Mouse (Mus musculus) ovary, postnatal 36 days (tissue): Measurements from ENCODE around the gene Nrip3.

Experiments used
- DNase-seq: peaks from one replicate; pipeline ENCODE4 v3.0.0; 2022; ENCODE audit warnings: low spot score, mixed read lengths

Nrip3 gene

DNA sequence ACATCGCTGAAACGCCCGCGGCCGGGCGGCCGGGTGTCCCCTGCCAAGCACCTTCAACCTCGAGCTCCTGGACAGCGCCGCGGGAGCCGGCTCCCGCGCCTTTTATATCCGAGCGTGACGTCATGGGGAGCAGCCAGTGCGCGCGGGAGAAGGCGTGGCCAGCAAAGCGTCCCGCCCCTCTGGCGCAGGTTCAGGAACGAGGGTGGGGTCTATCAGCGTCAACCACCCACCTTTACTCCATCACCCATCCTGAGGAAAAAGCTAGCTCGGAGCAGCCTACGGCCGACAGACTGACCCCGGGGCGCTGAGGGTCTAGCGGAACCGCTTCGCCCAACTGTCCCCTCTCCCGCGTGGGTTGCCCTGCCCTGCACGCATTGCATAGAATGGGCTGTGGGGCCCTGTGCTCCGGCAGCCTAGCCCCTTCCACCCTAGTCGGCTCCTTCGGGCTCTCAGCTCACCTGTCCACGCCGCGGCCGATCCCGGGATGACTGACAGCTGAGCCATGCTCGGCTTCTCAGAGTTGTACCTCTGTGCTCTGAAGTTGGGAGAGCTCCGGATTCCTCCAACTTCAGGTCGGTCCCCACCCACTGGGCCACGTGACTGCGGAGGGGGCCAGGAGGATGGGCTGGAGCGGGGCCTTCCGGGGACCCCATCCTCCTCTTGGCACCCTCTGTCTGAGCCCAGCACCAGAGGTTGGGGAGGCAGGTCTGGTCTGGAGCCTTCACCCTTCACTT is at the start of gene Nrip3:
Gene Nrip3, minus strand, starts transcription at position 556 of the 734 bp plus-strand sequence.
- peak; percentile 64 for DNase-seq

DNA sequence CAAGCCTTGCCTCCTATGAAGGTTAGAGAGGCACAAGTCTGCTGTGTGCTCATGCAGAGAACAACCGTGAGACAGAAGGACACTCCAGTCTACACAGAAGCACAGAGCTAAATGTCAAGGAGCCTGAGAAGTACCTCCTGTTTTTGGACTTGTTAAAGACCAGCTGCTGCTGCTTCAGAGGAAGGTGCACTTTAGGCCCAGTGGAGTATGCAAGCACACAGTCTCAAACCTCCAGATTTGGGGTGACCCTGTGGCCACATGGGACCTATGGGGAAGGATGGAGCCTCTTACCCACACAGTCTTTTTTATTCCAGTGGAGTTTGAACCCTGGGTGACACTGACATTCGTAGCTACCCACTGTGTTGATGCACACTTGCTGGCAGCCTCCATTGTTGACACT is 49.6 kb upstream of the Nrip3 start:
- DNase-seq: no peak

DNA sequence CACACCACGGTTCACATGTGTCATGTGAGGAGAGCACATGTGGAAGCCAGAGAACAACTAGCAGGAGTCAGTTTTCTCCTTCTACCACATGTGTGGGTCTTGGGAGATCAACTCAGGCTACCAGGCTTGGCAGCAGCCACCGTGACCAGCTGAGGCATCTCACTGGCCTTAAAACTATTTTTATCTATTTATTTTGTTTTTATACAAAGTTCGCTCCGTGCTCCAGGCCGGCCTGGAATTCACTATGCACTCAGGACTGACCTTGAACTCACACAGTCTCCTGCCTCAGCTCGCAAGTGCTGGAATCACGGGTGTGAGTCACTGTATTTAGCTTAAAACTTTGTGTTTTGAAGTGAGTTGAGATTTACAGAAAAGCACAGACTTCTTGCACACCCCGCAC is 45.1 kb upstream of the Nrip3 start:
- peak; percentile 65 for DNase-seq

DNA sequence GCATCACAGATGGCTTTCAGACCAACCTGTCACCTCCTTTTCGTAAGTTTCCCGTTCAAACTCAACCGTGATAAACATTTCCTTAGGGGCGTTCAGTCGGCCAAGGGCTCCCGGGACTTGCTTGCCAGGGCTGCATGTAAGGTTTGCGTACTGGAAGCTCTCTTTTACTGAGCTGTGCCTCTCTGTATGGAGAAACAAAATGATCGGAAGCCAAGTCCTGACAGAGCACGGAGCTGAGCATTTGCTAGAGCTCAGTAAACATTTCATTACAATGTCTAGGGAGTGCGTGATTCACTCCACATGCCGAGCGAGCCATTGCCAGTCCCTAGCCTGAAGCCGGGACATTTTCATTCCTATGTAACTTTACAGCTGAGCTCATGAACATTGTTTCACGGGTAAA is 43.5 kb upstream of the Nrip3 start:
- DNase-seq: no peak

DNA sequence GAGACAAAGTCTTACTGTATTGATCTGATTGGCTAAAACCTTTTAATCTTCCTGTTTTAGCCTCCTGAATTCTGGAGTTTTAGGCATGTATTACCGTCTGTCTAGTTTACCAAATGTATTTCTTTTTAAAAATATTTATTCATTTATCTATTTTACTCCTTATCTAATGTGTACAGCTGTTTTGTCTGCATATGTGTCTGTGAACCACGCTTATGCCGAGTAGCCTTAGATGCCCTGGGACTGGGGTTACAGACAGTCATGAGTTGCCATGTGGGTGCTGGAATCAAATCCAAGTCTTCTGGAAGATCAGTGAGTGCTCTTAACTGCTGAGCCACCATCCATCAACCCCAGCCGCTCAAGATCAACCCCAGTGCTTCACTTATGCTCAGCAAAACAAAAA is 36.8 kb upstream of the Nrip3 start:
- DNase-seq: no peak

DNA sequence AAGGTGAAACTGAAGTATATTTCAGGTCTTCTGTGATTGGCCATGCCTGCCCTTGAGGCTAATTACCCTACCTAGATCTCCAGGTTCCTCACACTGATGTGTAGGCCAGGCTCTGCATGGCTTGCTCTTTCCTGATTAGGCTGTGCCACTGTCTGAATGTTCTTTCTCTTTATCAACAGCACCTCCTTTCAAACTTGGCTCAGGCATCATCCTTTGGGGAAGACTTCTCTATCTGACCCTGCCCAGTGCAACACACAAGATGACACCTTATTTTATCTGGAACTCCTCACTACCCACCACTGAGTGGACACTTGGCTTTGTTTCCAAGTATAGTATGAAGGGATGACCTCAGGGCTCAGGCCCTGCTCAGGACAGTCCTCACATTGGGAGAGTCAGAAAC is 36.1 kb upstream of the Nrip3 start:
- DNase-seq: no peak

DNA sequence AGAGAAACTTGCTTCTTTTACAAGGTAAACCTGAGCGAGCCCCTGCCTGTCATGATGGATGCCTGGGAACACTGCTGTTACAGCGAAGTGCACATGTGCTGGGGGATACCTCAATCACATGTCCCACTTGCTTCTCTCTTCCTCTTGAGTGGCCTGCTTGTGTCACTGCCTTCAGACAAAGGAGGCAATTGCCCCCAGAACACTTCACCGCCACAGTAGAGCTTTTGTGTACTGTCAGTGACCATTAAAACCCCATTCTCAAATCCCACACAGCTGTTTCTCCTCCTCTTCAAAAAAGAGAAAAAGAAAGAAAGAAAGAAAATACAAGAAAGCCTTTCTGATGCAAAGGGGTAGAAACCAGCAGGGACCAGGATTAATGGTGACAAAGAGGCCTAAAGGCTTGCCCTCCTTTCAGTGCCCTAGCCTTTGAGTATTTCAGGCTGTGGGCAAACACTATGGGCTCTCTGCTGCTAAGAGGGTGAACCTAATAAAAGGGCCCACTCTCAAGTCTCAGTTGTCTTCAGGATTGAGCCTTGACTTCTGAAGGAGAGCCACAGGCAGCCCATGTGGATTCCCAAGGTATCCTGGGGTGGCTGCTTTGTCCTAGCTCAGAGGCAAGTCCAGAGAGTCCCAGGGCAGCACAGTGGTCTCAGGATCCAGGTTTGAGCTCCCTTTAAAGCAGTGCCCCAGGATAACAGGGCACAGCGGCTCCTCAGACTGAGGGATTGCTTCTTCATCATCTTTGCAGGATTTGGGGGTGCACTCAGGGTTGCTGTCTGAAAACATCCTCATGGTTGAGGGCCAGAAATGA is 31.7 kb upstream of the Nrip3 start:
- no peak for DNase-seq

GRCm38 (mm10) chr7:109807616-109808485 is 26.0 kb upstream of the Nrip3 start:
- no peak for DNase-seq

GRCm38 (mm10) chr7:109804843-109805242 is 23.0 kb upstream of the Nrip3 start:
- no peak for DNase-seq

DNA sequence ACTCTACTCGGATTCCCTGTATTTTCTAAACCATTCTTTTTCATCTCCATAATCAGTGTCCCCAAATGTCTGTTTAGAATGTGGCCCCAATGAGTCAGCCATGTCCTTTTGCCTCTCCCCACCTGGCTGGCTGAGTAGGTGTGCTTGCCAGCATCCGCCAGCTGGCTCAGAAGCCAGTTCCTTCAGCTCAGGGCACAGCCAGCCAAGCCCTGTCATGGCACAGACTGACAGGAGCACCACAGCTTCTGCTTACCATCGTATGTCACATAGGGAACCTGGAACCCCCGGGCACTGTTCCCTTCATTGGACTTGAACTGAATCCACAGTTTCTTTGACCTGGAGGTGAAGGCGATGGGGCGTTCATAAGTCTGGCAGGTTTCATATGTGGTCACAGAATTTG is 22.5 kb upstream of the Nrip3 start:
- DNase-seq: no peak

DNA sequence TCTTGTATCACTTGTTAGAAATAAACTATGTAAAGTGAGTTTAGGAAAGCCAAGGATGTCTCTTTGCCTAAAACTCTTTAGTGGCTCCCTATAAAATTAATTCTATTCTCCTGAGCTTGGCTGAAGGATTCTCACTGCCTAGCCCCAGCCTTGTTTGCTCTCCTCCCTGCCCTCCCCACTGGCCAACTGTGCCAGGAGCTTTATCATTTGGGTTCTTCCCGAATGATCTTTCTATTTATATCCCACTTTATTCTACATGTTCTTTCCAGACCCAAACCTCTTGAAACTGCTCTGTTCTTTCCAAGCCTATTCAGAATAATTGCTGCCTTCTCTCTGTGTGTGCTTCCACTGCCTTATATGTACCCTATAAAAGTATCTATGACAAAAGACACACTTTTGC is 21.7 kb upstream of the Nrip3 start:
- DNase-seq: no peak

GRCm38 (mm10) chr7:109800626-109801025 is 18.8 kb upstream of the Nrip3 start:
- DNase-seq: no peak

- no peak for DNase-seq
These were observed 17.3 kb upstream of the Nrip3 start for GRCm38 (mm10) chr7:109799168-109799567.

DNA sequence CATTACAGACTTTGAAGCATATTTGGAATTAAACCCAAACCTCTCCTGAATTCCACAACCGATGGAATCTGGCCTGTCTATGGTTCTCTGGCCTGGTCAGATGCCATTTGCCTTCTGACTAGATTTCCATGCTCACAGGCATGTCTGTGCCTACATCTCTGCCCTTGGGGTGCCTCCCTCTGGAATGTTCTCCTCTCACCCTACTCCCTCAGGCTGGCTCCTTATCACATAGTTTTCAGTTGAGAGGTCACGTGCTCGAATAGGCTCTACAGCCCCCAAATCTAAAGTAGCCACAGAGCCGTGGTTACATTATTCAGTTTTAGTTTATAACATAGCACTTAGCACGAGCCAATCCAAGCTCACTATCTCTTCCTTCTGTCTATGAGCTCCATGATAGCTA is 13.7 kb upstream of the Nrip3 start:
- DNase-seq: no peak

GRCm38 (mm10) chr7:109794556-109794955 is 12.7 kb upstream of the Nrip3 start:
- DNase-seq: no peak

DNA sequence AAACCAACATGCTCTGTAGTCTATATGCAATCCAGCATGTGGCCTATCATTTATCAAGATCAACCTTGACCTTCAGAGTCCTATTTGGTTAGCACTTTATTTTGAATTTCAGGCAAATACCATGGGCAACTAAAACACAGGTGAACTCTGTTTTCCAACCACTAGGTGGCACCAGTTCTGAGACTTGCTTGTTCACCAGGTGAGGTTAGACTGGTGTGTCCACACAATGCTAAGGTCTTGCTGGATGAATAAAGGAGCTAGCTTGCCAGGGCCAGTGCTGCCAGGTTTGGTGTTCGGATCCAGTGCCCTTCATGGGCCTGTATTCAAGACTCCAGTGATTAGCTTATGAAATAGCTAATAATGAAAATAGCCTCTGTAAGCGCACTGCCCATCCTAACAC is 10.9 kb upstream of the Nrip3 start:
- DNase-seq: peak; percentile 9

DNA sequence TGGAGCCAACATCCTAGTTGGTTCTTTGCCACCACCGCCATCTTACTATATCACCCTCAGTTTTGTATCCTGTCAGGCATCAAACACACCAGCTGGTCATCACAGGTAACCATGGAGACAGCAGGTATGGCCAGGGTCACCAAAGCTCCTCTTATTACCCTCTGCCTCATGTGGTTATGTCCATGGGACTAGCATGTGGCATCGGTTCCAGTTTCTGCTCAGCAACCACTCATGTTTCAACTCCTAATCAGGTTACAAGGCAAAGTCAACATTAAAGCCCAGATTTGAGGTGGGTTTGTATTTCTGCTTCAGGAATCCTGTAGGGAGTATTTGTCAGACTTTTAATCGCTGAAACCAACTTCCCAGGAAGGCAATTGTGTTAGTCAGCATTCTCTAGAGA is 9.0 kb upstream of the Nrip3 start:
- DNase-seq: no peak

- DNase-seq: no peak
These were observed 6.0 kb upstream of the Nrip3 start for GRCm38 (mm10) chr7:109787860-109788259.

GRCm38 (mm10) chr7:109783281-109783680 is 1.5 kb upstream of the Nrip3 start:
- no peak for DNase-seq

GRCm38 (mm10) chr7:109781087-109781469 is 747 bp downstream of the Nrip3 start:
- no peak for DNase-seq

- no peak for DNase-seq
These were observed 9.6 kb downstream of the Nrip3 start for GRCm38 (mm10) chr7:109772251-109772650.

DNA sequence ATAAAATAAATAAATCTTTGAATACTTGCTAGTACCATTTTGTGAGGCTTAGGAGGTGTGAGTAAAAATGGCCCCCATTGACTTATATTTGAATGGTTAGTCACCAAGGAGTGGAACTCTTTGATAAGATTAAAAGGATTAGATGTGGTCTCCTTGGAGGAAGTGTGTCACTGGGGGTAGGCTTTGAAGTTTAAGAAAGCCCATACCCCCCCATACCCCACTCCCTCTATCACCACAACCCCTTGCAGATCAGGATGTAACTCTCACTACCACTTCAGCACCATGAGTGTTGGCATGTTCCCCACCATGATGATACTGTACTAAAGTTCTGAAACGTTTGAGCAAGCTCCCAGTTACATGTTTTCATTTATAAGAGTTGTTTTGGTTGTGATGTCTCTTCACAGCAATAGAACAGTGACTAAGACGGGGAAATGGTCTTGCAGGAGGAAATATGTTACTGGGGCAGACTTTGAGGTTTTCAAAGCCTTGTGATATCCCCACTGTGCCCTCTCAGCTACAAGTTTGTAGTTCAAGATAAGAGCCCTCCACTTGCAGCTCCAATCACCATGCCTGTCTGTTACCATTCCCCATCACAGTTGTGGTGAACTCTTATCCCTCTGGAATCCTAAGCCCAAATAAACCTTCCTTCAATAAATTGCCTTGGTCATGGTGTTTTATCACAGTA is 13.0 kb downstream of the Nrip3 start:
- no peak for DNase-seq
